Mouse (Mus musculus) heart, adult 18-20 months (tissue): ENCODE data around the gene 2810408A11Rik. TPM values are rescaled to one million over a fixed set of nuclear protein-coding genes. Genes with fewer than 3 reads are reported as not detected.
A peak's percentile ranks its signal among the peaks of the same experiment; 100 is the strongest.
"Not testable (repeated sequence)": the region's sequence is repeated elsewhere in the genome, so short reads cannot be mapped to it uniquely, and the experiment has no call there.

Experiments used
- DNase-seq, 2 experiments: peaks; one replicate each; pipeline ENCODE4 v3.0.0; 2021 to 2022; ENCODE audit warnings: mixed read lengths in 1 of 2
- total RNA-seq, 2 experiments: library from RNA; stranded (reverse); gene quantifications; 2 replicates each; pipeline ENCODE4 v1.2.3; 2021

2810408A11Rik gene
- total RNA-seq, 2 experiments from 2014 or later = 0.41 TPM; not detected in 1

DNA sequence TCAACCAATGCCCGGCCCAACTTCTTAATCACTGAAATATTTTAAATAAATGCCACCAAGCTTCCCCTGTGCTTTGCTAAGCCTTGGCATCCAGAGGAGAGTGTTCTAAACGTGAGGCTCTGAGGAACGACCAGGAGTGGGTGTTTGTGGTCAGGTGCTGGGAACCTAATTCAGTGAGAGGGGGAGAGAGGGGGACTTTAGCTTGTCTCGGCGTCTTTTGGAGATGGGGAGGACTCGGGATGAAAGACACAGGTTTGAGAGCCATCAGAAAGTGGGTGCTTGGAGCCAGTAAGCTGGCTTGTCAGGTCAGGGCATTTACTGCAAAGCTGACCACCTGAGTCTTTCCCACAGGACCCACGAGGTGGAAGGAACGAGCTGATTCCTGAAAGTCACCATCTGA lies 31.0 kb upstream of the 2810408A11Rik start:
- no peak for DNase-seq

GRCm38 (mm10) chr11:69930967-69931537 lies 30.3 kb upstream of the 2810408A11Rik start:
- DNase-seq = no peak

DNA sequence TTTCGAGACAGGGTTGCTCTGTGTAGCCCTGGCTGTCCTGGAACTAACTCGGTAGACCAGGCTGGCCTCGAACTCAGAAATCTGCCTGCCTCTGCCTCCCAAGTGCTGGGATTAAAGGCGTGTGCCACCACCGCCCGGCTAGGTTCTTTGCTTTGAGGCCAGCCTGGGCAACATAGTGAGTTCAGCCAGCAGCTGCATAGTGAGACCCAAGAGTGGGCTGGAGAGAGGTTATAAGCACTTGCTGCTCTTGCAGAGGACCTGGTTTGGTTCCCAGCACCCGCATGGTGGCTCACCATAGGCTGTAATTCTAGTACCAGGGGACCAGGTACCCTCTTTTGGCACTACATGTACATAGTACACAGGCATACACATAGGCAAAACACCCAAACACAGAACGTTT lies 29.4 kb upstream of the 2810408A11Rik start:
- not testable (repeated sequence) for DNase-seq

GRCm38 (mm10) chr11:69929712-69930111 lies 28.9 kb upstream of the 2810408A11Rik start:
- no peak for DNase-seq

- no peak for DNase-seq
Observed at GRCm38 (mm10) chr11:69927501-69927900, 26.7 kb upstream of the 2810408A11Rik start.

DNA sequence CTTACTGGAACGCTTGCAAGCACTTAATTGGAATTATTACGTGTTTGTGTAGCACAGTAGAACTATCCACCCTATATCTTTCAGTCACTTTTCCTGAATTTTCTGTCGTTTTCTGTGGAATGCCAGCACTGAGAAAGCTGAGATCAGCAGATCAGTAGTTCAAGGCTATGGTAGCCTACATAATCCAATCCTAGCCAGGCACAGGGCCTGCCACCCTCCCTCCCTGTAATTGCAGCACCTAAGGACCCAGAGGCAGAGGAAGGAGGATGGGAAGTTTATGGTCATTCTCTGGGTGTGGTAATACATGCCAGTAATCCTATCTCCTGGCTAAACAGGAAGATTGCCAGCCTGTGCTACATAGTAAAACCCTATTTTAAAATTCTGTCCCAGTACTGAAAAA lies 22.0 kb upstream of the 2810408A11Rik start:
- DNase-seq = no peak

- DNase-seq = peak in 1 of 2 experiments; percentile 32
Observed at GRCm38 (mm10) chr11:69922012-69922756, 21.4 kb upstream of the 2810408A11Rik start.

DNA sequence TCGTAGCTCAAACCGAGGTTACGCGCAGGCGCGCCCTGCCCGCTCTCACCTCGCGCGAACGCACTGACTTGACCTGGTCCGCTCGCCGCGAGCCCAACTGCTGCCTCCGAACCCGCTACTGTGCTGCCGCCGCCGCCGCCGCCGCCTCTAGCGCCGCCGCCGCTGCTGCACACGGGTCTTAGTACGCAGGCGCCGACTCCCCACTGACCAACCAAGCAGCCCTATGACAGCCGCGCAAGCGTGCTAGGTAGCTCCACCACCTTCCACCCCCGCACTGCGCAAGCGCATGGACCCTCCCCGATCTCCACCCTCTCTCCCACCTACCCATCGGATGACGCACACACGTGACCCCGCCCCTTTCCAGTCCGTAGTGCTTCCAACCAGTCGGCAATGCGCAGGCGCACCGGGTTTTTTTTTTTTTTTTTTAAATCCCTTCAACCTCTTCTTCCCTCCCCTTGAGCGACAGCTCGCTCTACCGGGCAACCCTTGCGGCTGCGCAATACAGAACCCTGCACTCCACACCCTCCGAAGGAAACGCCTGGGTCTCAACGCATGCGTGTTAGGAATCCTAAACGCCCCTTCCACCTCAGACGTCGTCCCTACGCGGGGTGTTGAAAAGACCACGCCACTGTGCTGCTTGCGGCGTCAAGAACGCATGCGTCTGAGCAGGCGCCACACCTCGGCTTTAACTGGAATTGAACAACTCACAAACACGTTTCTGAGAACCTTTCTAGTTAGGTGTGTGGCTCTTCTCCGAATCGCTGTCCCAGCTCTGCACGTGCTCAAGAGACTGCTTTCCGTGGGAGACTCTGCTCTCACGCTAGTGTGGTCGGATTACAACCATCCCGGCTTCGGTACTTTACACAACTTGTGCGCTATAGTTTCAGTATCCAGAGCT lies 20.6 kb upstream of the 2810408A11Rik start, which contains the start of gene Eif5a:
TSS of gene Eif5a (minus strand) at position 845 of the 898 bp plus-strand sequence.
- DNase-seq = peak; percentile 100

DNA sequence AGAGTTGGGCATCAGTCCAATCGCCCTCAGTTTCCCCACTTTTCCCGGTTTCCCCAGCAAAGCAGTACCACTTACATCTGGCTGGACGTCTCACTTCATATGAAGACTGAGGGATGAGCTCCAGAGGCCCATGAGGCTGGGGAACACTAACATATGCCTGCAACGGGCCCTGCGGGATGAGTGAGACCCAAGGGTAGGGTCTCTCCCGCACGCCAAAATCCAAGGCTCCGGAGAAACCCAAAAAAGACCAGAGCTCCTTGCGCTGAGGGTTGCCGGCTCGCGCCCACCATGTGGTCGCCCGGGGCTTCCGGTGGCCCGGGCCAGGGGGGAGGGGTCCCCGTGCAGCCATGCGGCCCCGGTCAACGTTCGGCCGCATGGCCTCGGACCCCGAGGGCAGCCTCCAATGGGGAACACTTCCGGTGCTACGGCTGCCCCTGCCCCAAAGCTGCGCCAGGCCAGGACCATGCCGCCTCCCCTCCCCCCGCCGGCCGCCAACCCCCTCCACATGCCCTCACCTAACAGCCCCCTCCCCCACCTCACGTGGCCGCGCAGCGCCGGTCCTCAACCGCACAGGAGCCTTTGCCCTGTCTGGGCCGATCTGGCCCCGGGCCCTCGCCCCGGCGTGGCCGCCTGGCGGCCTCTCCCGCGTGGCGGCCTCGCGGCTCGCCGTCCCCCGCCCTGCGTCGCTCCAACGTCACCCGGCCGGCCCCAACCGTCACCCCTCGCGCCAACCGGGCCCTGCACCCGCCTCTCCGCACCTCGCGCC lies 19.7 kb upstream of the 2810408A11Rik start:
- no peak for DNase-seq

DNA sequence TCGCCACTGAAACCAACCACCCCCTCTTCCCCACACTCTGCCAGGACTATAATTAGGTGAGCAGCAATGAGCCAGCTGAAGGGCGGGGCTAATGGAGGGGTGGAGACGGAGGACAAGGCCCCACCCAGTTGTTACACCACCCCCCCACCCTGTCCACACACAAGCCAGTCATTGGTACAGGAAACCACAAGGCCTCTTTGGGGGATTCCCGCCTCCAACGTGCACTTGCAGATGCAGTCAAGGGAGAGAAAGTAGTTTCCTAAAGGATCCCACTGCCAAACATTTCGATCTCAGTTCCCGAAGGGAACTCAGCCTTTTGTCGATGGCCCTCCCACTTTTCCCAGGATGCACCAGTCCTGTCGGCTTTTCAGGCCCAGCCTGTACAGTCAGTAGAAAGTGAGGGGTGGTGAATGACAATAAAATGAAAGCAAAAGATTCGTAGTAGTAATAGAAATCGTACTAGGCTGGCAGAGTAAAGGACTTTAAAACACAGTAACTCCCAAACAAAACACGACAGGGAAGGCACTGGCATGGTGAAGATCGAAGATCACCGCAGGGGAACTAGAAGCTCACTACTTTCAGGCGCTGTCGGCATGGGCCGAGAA lies 19.0 kb upstream of the 2810408A11Rik start:
- DNase-seq = peak; percentile 91 to 92

DNA sequence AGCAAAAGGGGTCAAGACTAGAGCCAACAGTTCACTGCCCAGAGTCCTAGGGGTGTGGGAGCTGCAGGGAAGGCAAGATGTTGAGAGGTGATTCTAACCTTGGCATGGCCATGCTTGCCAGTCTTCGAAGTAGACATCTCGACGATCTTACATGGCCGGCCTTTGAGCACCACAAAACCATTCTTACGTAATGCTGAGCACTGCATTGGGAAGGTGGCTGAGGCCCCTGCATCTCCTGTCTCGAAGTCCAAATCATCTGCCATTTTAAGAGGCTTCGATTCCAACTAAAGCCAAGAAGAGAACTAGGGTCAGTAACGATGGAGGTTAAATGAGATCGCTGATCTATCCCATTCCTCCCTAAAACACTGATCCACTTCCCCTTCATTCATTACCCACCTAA lies 18.3 kb upstream of the 2810408A11Rik start:
- no peak for DNase-seq

DNA sequence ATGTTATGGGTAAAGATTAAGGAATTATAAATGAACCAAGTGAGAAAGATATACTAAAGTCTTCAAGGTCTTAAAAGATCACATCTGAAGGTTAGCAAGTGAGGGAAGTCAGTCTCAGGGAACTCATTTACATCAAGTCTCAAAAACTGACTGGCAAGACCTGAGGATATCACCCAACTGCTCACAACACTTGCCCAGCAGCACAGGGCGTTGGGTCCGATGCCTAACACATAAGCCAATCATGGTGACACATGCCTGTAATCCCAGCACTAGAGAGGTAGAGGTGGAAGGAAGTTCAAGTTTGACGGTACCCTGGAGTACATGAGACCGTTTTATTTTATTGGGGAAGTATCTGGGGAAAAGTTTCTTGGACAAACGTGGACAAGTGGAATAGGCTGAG lies 17.3 kb upstream of the 2810408A11Rik start:
- no peak for DNase-seq

DNA sequence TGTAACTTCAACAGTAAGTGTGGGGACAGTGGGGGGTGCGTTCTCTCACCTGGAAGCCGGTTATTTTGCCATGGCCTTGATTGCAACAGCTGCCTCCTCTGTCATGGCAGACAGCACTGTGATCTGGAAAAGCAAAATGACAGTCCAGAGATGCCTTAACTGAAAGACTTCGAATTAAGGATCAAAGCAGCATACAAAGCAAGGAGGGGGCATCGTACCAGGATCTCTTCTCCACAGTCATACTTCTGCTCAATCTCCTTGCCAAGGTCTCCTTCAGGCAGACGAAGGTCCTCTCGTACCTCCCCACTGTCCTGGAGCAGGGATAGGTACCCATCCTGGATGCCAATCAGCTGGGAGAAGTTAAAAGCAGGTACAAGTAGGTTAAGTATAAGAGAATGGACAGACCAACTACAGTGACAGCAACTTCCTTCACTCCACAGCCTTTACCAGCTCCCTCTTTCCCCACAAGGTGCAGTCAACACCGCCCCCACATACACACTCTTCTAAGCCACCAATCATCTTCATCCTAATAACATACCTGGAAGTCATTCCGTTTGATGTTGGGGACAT lies 16.7 kb upstream of the 2810408A11Rik start:
- DNase-seq = no peak

GRCm38 (mm10) chr11:69916652-69917378 lies 16.0 kb upstream of the 2810408A11Rik start:
- not testable (repeated sequence) for DNase-seq

GRCm38 (mm10) chr11:69915667-69916627 lies 15.2 kb upstream of the 2810408A11Rik start:
- DNase-seq = no peak

- DNase-seq = no peak
Observed at GRCm38 (mm10) chr11:69914917-69915430, 14.2 kb upstream of the 2810408A11Rik start.

DNA sequence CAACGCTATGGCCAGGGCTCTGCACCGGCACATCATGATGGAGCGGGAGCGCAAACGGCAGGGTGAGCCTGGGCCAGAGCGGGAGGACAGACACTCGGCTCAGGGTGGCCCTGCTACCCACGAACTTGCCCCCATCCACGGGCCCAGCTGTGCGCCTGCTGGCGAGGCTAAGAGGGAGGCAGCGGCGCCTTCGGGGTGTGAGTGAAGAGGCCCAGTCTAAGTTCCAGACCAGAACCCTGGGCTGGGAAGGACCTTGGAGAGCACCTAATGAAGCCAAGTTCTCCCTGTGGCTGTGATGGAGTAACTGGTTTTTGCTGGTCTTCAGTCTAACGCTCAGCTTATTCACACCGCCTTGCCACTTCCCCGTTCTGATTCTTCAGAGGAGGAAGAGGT lies 13.6 kb upstream of the 2810408A11Rik start:
- no peak for DNase-seq

GRCm38 (mm10) chr11:69913554-69914371 lies 13.0 kb upstream of the 2810408A11Rik start, which contains the start of gene Gps2:
Gene Gps2 (plus strand): TSS chr11:69913888.
- peak; percentile 95 to 97 for DNase-seq
